16 mouse cellular contexts compared by ENCODE assay signal in genomic region chr17:31263770-31264169, GRCm38 (mm10). TPM values are rescaled to one million over a fixed set of nuclear protein-coding genes. Genes with fewer than 3 reads are reported as not detected.
"Had no signal": no experiment of that assay in that cellular context is flagged by ENCODE, and none has a peak within 500 bp of the region (broad histone marks: within the 10 kb centered on the region; RNA-seq: fewer than 3 reads in every experiment).

No protein-coding gene starts in this region.

- H3K4me1 ChIP-seq: lung, embryonic 15.5 days; neural tube, embryonic 13.5 days; neural tube, embryonic 15.5 days had no signal

- ATAC-seq: liver, postnatal 0 days; lung, postnatal 0 days; midbrain, embryonic 16.5 days had no signal

- H3K9ac ChIP-seq: liver, embryonic 13.5 days; liver, embryonic 15.5 days; liver, postnatal 0 days; lung, embryonic 15.5 days; midbrain, embryonic 12.5 days; neural tube, embryonic 13.5 days; neural tube, embryonic 15.5 days had no signal

- H3K36me3 ChIP-seq: liver, embryonic 13.5 days; liver, embryonic 15.5 days; lung, embryonic 15.5 days; midbrain, embryonic 10.5 days; midbrain, embryonic 12.5 days; neural tube, embryonic 13.5 days; neural tube, embryonic 15.5 days had no signal

- H3K4me2 ChIP-seq: liver, embryonic 13.5 days; liver, embryonic 15.5 days; lung, embryonic 15.5 days; midbrain, embryonic 12.5 days; neural tube, embryonic 13.5 days; neural tube, embryonic 15.5 days had no signal

- H3K9me3 ChIP-seq: liver, embryonic 13.5 days; liver, embryonic 15.5 days; lung, embryonic 15.5 days; midbrain, embryonic 10.5 days; midbrain, embryonic 12.5 days; neural tube, embryonic 13.5 days; neural tube, embryonic 15.5 days had no signal

- H3K27ac ChIP-seq: liver, embryonic 13.5 days; liver, embryonic 15.5 days; lung, embryonic 15.5 days; midbrain, embryonic 12.5 days; neural tube, embryonic 13.5 days; neural tube, embryonic 15.5 days had no signal

- DNase-seq: liver, embryonic 13.5 days; liver, postnatal 0 days; lung, adult 2 months; lung, postnatal 14 days; midbrain, embryonic 14.5 days; thymus, adult 18-20 months; thymus, postnatal 36 days had no signal

- H3K27me3 ChIP-seq: liver, embryonic 13.5 days; liver, embryonic 15.5 days; lung, embryonic 15.5 days; midbrain, embryonic 12.5 days; neural tube, embryonic 13.5 days; neural tube, embryonic 15.5 days had no signal

- H3K4me3 ChIP-seq: liver, embryonic 13.5 days; liver, embryonic 15.5 days; lung, embryonic 15.5 days; midbrain, embryonic 10.5 days; midbrain, embryonic 12.5 days; myocyte; neural tube, embryonic 13.5 days; neural tube, embryonic 15.5 days had no signal

RNA-seq across cellular contexts. Expression of gene Ubash3a, which starts 56.1 kb away (rescaled TPM):
- polyA plus RNA-seq: midbrain, embryonic 14.5 days; midbrain, embryonic 16.5 days; myocyte; neural tube, embryonic 13.5 days; neural tube, embryonic 15.5 days had no signal
